Mouse (Mus musculus): Measurements from ENCODE around the gene Ercc4.

DNA sequence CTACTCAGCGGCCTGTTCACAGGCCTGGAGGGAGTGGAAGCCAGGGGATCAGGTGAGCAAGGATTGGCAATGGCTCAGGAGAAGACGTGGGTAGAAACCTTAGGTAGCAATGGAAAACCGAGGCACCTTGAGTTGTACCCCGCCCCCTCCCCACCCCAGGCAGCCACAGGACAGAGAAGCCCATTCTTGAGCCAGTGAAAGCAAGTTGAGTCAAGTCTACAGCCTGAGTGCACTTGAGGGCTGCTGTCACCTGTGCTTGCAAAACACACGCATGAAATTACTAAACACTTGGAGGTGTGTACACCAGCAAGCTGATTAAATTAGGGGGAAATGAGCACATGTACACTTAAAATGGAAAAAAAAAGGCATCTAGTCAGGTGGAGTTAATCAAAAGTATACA is 52.0 kb downstream of the Ercc4 start:
- TF ChIP-seq CTCF (IDR thresholded peaks at IDR 0.05; ENCODE audit: low read depth) (no peak), EP300 (IDR thresholded peaks at IDR 0.05; ENCODE audit: low read depth) (no peak)

All from liver, embryonic 14.5 days (tissue).